Mouse (Mus musculus) liver, adult 2 months (tissue): ENCODE results near the gene Alpk1.

Experiments used
- CTCF ChIP-seq: fragments of 200-500 bp; IDR thresholded peaks from 2 replicates; pipeline ENCODE4 v1.5.1; 2011; ENCODE audit warnings: low read depth, low read length, control low read depth
- POLR2A ChIP-seq: fragments of 200-500 bp; IDR thresholded peaks from 2 replicates; pipeline ENCODE4 v1.6.1; 2011; ENCODE audit warnings: low read length, control low read depth; ENCODE audit not compliant: insufficient read depth; ENCODE audit errors: extremely low read depth

GRCm38 (mm10) chr3:127651742-127652653 lies 128.3 kb downstream of the Alpk1 start:
- TF ChIP-seq POLR2A (no peak), CTCF (no peak)
